Mouse (Mus musculus): ENCODE measurements around the gene Gfpt2.

GRCm38 (mm10) chr11:49768781-49769180 lies 25.2 kb upstream of the Gfpt2 start:
- TF ChIP-seq RAD21 (IDR thresholded peaks at IDR 0.05; ENCODE audit: low read depth, low read length) (no peak), BHLHE40 (IDR thresholded peaks at IDR 0.05; ENCODE audit: low read depth, low read length) (no peak), CHD2 (IDR thresholded peaks at IDR 0.05; ENCODE audit: low read length) (no peak), ELF1 (IDR thresholded peaks at IDR 0.05; ENCODE audit: low read depth, low read length) (no peak), ZNF384 (IDR thresholded peaks at IDR 0.05; ENCODE audit: low read depth, low read length) (no peak), CTCF (conservative IDR thresholded peaks at IDR 0.05 in 1 of 2, IDR thresholded peaks at IDR 0.05 in 1 of 2; ENCODE audit: low read depth in 2 of 2, low read length in 2 of 2) (no peak), POLR2A (IDR thresholded peaks at IDR 0.05; ENCODE audit: low read depth, low read length) (no peak), USF2 (conservative IDR thresholded peaks at IDR 0.05; ENCODE audit: low read depth, low read length) (no peak), JUND (conservative IDR thresholded peaks at IDR 0.05; ENCODE audit: low read depth, low read length) (no peak)

Measured in CH12.LX (cell line).